Mouse (Mus musculus): ENCODE results near the gene Fam71e2.

- TF ChIP-seq POLR2A (IDR thresholded peaks at IDR 0.05; ENCODE audit: control insufficient read depth, extremely low read depth, insufficient read depth, low read length, poor library complexity) (no peak), CTCF (IDR thresholded peaks at IDR 0.05; ENCODE audit: borderline replicate concordance, control insufficient read depth, extremely low read depth, insufficient read depth, low read length, poor library complexity) (peak; percentile 44; the same call in 1 of the 2 replicates)
Measured at GRCm38 (mm10) chr7:4705098-4705497, 66.0 kb downstream of the Fam71e2 start.
